Mouse (Mus musculus) retina, embryonic 14.5 days (tissue): ENCODE measurements around the gene Pard3.

Experiments used
- DNase-seq: peaks from one replicate; pipeline ENCODE4 v3.0.0-alpha.2; 2015; ENCODE audit warnings: low spot score

The Pard3 gene

DNA sequence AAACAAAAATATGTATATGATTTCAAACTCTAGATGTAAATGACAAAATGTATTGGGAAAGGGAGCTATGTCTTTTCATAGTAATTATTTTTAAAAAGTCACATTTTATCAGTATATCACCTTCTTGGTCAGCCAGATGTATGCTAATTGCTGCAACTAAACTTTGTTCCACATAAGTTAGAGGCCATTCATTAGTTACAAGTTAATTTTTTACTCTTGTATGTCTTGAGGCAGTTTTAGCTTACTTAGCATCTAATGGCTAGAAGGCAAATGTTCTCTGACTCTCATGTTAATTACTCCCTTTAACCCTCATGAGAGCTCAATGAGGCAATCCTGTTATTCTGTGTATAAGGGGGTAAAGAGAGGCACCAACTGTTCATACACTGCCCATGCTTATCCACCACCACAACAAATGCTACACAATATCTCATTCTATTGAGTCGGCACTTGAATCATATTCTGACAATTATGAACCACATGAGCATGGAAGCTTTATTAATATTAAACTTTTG lies 282.3 kb downstream of the Pard3 start:
- no peak for DNase-seq

DNA sequence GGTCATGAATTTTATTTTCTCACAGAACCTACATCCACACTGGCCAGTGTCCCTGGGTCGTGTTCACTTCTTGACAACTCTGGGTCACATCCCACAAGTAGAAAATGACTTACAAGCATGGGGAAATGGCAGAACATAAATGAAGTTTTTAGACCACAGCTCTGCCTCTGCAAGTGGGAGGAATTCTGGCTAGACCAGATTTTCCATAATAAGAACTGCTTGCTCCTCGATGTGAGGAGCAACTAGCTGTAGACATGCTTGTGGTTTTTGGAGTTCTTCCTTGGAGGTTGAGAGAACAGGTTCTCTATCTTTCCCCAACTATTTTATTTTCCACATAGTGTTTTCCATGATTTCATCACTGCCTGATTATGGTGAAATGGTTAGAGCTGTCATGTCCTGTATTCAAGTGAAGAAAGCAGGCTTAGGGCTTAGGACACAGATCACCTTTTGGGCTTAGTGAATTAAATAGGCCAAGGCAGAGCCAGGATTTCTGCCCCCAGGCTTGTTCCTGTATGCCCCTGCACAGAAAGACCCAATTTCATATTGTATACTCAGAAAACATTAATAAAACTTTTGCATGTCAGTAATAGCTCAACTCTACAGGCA lies 284.3 kb downstream of the Pard3 start:
- DNase-seq: no peak

DNA sequence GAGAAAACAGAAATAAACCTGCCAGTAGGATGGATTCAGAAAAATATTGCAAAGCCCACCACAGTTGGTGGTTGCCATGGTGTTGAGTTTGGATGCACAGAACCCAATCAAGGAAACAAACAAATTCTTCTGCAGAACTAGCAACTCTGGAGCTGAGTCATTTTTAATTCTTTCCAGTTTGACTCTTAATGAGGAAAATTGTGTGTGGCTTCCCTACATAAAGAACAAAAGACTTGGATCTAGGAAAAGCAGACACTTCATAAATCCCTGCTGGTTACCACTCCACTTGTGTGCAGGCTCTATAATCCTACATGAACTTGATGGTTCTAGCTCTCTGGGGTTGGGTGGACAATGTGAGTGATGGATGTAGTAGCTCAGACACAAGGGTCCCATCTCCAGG lies 298.1 kb downstream of the Pard3 start:
- DNase-seq: no peak

DNA sequence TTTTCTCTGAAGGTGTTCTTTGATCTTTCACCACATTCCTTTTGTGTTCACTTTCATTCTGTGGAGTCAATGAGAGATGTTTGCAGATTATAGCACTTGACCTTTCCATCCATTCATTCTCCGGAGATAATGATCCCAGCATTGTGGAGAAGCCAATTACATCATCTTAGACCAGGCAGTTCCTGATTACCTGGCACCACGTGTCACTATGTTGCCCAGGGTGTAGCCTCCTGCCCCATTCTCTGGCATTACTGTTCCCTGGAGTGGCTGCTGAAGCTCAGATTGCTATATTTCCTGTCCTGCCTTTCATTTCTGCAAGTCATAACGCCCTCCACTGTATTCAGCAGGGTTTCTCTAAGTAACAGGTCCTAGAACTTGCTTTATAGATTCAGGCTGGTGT lies 304.7 kb downstream of the Pard3 start:
- no peak for DNase-seq

DNA sequence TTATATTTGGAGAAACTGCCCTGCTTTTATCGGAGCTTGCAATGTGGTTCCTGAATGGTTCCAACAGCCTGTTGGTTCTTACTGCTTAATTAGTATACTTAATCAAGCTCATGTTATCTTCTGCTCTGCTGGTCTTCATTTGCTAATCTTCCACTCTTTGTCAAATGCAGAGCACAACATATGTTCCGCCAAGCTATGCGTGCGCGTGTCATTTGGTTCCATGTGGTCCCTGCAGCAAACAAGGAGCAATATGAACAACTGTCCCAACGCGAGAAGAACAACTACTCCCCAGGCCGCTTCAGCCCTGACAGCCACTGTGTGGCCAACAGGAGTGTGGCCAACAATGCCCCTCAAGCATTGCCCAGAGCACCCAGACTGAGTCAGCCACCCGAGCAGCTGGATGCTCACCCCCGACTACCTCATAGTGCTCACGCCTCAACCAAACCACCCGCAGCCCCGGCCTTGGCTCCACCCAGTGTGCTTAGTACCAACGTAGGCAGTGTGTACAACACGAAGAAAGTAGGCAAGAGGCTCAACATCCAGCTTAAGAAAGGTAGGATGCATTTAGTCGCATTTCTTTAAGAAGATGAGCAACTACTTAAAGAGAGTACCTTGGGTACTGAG lies 307.7 kb downstream of the Pard3 start:
- DNase-seq: peak; percentile 8

DNA sequence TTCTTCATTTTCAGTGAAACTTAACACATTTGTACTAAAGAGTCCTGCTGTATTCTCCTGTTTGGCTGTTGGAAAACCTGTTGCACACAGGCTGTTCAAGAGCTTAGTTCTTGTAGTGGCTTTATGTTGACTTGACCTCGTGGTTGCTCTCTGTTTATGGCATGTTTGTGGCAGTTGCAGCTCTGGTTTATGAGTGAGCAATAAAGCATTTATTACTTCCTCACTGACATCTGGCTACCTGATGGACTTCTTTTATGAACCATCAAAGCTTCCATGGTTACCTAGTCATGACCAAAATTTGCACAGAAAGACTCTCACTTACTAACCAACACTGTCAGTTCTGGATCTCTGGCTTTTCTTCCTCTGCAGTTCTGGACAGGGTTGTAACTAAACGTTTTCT lies 314.1 kb downstream of the Pard3 start:
- DNase-seq: no peak

DNA sequence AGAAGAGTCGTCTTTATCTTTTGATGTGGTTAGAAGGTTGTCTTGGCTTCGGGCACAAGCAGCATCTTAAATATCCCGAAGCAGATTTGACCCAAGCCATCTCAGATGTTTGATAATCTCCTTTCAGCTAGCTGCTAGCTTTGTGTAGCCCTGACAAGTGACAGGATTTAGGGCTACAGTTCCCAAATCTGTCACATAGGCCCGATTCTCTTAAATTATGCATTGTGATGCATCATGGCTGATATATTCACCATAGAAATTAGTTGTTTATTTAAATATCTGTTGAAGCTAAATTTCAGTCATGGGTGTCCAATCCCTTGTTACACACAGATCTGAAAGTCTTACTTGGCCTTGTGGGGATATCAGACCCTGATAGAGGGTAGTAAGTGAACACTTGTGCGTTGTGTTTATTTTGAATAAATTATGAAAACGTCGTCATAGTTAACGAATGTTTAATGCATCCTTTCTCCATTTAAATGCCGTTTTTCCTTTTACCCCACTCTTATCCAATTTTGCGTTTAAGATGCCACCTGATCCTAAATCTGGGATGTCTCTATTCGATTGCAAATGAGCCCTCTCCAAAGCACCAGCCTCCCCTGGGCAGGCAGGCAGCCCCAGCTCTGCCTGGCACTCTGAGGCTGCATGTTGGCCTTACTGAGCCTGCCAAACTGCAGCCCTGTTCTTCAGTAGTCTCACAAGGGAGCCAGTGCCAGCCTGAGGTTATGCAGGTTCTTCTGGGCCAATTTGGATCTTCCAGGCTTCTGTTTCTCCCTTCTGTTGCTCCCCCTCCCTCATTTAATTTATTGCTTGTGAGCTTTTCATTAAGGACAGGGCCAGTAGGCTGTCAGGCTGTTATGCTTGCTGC lies 315.5 kb downstream of the Pard3 start:
- no peak for DNase-seq

DNA sequence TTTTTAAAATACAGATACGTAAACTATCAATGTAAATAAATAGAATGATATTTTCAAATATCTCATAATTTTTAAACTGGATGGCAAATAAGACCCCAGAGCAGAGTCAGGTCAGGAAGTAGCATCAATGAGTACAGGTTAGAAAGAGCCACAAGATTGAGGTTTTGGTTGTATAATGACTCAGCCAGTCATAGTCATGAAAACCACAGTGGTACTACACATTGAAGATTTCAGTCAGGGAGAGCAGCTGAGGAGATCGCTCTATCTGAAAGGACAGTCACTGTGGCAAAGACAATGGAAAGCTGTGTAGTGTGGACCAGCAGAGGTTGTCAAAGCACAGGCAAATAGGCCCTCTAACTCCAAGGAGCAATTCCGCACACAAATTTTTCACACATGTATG lies 317.6 kb downstream of the Pard3 start:
- no peak for DNase-seq

DNA sequence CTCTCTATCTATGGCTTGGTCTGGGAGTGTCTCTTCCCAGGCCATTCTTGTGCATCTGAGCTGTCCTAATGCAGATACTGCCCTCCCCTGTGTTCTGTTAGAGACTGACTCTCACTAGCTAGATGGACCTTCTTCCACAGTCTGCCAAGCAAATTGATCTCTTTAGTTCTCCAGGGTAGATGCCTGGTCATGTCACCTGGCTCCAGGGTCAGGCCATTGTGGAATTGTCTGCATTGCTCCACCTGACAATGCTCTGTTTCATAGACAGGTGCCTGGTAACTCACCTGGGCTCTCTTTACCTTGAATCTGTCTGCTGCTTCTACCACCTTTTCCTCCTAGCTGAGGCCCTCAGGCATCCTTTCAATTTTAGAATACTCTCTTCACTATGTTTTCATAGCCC lies 329.0 kb downstream of the Pard3 start:
- no peak for DNase-seq

DNA sequence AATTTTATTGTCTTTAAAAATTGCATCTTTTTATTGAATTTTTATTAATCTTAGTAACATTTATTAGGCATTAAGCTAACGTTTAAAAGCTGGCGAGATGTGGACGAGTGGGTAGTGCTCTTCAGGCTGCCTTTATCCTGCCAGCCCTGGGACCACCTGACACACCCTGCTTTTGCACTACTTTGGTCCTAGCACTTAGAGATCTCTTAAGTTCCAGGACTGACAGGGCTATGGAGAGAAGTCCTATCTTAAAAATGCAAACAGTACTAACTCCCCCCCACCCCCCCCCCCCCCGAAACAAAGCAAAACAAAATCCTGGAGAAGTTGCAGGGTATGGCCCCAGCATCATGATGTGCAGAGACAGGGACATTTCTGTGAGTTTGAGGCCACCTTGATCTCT lies 331.8 kb downstream of the Pard3 start:
- DNase-seq: no peak

DNA sequence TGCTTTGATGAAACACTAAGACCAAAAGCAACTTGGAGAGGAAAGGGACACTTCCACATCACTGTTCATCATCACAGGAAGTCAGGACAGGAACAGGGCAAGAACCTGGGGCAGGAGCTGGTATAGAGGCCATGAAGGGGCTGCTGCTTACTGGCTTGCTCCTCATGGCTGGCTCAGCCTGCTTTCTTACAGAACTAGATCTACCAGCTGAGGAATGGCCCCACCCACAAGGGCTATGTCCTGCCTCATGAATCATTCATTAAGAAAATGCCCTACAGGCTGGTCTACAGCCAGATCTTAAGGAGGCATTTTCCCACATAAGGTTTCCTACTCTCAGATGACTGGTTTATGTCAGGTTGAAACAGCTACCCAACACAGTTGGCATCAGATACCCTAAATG lies 342.1 kb downstream of the Pard3 start:
- DNase-seq: no peak

DNA sequence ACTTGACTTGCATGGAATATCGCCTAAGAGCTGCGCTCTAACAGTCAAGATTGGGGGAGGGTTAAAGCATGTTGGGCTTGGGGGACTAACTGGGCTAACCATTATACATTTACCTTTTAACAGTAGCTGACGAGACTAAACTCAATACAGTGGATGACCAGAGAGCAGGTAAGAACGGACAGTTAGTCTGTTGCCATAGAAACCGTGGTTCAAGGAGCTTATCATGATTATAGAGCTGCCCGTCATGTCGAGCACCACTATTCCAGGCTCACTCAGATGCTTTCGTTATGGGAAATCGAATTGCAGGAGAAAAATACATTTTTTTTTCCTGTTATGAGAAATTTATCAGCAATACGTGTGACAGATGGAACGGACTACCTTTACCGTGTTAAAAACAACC lies 346.9 kb downstream of the Pard3 start:
- DNase-seq: no peak

DNA sequence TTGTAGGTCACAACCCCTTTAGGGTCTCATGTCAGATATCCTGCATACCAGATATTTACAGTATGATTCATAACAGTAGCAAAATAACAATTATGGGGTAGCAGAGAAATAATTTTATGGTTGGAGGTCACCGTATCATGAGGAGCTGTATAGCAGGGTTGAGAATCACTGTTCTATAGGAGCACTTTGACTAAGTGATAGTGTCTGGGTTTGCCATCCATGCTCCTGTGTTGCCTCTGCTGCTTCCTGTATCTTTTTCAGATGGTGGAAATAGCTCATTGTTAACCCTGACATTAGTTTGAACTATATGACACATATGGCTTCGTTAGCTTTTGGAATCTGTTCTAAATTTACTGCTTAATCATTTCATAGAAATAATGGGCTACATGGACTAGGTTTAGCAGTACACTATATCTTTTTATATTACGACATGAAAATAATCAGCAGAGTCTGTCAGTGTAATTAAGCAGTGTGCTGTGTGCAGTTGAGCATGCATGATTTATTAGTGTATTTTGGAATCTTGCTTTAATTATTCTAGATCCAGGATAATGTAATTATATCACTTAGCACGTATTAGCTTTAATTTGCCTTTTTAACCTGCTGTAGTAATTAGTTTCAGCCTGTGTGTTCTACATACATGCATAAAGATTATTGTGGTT lies 347.6 kb downstream of the Pard3 start:
- no peak for DNase-seq

DNA sequence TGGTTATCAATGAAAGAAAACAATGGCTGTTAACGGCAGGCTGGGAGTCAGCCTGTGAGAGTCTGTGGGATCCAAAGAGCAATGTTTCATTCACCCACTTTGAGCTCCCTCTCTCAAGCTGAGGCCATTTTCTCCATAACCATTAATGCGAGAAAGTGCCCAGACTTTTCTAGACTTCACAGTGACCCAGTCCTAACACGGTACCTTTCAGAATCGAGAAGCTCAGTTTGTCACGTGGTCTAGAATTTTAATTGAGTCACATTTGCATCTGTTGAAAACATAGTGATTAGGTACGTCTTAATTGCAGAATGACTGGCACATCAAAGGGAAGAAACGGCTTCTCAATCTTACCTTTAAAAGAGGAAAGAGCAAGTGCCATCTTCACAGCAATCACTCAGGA lies 359.3 kb downstream of the Pard3 start:
- no peak for DNase-seq

DNA sequence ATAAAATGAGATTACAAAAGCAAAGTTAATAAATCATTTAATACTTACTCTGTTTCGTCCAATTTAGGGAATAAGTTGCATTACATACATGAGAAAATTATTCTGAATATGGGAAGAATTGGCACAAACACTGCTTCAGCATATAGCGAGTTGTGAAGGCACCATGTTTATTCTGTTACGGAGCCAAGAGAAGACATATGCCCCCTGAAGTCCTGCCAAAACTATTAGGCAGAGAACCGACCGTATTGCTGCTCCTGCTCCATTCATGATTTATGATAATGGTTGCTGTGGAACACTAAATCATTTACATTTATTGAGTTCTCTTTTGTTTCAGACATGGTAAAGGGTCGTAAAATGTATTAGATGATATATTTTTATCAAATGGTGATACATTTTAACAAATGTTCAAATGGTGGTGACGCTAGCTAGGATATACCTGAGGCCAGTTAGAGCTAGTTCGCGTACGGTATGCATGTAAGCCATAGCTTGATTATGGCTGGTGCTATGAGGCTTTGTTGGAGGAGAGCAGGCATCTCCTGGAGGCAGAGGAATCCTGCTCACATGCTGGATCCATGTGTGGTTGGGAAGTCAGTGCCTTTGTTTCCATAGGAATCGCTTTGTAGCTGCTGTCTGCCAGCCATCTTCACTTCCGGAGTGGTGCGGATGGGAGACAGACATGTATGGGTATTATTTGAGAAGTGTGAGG lies 360.7 kb downstream of the Pard3 start:
- DNase-seq: no peak

DNA sequence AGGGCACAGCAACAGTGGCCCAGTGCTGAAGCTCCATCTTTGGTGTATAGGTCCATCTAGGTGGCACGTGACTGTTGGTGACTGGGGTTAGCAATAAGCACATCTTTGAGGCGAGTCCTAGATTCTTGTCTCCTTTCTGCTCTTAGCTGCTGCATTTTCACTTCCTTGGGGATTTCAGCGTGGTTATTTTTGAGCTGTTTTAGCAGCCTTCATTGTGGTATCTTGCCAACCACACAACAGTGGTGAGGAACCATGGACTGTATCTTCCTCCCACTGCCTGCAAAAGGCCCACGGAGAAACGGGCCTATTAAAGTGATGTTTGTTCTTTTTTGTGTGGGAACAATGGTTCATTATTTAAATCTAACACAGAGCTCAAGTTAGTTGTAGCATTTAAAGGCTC lies 363.2 kb downstream of the Pard3 start:
- no peak for DNase-seq

DNA sequence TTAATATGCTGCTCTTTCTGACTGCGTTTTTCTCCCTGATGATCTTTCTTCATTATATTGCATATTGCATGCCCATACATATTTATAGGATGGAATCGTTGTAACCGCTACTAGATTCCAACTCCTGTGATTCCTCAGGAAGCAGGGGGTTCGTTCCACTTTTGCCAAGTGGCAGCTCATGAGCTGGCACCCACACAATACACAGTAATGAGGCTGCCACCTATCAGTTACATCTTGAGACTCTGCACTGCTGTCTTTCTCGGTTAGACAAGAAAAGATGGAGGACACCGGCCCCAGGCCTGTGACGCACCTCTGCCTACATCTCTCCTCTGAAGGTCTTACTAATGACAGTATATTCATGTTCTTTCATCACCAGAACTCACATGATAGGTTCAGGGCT lies 364.3 kb downstream of the Pard3 start:
- no peak for DNase-seq

DNA sequence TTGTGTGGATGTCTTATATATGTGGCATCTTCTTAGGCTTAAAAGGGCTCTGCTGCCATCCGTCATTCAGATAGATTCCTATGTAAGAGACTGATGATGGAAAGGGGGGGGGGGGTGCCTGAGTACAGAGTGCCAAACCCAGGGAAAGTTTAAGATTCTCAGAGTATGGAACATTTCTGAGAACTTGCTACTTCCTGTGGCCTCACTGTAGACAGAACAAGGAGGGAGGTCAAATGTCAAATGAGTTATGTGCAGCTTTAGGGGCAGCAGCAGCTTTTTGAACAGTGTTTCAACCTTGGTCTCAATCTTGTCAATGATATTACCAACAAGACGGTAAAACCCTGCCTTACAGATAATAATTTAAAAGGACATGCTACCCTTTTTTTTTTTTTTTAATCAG lies 367.5 kb downstream of the Pard3 start:
- no peak for DNase-seq

DNA sequence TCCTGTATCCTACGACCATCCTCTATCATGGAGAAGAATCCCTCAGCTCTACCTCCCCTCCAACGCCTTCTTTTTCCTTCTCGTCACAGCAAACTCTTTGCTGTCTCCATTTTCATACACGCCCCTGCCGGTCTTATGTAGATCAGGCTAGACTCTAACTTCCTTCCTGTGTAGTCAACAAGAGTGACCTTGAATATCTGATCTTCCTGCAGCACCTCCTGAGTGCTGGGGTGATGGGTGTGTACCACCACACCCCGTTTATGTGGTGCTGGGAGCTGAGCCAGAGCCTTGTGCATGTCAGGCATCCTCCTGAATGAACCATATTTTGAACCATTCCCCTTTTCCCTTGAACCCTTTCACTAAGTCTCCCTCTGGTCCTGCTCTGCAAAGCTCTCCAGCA lies 372.3 kb downstream of the Pard3 start:
- no peak for DNase-seq

DNA sequence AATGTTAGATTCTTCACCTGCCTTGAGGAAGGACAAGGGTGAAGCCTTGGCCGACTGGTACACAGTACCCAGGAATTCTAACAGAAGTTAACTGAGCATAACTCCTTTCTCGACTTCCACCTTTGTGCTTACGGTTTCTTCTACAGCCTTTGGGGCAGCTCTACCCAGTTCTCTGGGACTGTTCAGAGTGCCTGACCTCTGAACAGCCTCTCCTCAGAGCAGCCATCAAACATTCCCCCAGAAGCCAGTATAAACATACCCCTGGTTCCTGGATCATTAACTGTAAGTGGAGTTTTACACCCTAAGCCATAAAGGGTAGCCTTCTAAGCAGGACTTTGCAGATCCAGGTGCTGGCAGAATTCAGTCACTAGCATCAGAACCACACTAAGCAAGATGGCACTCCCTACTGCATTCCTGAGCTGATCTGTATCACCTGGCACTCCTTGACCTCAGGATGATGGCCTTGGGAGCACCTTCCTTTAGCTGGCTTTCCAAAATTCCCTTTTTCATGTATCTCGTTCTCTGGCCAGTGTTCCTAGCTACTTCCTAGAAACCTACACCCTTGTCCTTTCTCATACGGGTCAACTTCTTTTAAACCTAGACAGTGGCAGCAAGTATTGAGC lies 374.0 kb downstream of the Pard3 start:
- no peak for DNase-seq

DNA sequence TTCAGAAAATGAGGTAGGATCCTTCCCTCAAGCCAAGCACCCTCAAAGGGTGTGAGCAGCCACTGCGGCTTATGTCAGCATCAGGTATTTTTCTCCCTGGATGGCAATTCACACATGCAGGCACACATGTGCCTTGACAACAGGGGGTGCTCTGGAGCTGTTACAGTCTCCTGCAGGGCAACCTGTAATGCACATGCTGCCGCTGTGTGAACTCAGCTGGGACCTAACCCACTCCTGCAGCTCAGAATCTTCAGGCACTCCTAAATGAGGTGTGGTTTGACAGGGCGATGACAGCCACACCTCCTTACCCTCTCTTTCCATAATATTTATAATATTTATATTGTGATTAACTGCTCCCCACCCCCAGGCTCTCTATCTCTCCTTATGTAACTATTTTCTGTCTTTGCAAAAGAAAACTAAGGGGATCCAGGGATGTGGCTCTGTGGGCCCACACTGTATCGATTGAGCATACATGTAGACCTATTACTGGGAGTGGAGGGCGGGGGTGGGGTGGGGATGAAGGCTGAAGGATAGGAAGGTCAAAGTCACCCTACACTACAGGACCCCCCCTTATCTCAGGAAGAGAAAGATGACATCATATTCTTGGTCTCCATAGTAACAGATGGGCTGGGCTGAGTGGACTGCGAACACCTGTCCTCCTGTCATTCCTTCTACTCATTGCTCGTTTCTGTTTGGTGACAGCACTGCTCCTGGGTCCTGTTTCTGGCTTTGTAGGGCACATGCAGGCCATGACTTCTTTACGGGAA lies 375.1 kb downstream of the Pard3 start:
- DNase-seq: peak; percentile 50
